Mouse (Mus musculus) thymus, postnatal 25 days (tissue): Measurements from ENCODE around the gene Phf14.
"Not testable (repeated sequence)": the region's sequence is repeated elsewhere in the genome, so short reads cannot be mapped to it uniquely, and the experiment has no call there.

Experiments used
- DNase-seq: peaks from one replicate; pipeline ENCODE4 v3.0.0; 2022

Phf14 gene

GRCm38 (mm10) chr6:11907269-11908032, at the start of gene Phf14, which contains the start of gene Ndufa4:
TSS of gene Phf14 (plus strand) at chr6:11907809.
TSS of gene Ndufa4 (minus strand) at chr6:11907497.
- DNase-seq = peak; percentile 87

GRCm38 (mm10) chr6:11875364-11875763, 32.2 kb upstream of the Phf14 start:
- not testable (repeated sequence) for DNase-seq

GRCm38 (mm10) chr6:11900809-11901310, 6.7 kb upstream of the Phf14 start:
- DNase-seq = no peak

- DNase-seq = no peak
Measured at GRCm38 (mm10) chr6:11906890-11907268, 730 bp upstream of the Phf14 start.

- peak; percentile 11 for DNase-seq
Measured at GRCm38 (mm10) chr6:11908170-11908569, 561 bp downstream of the Phf14 start.

GRCm38 (mm10) chr6:11925496-11926041, 18.0 kb downstream of the Phf14 start:
- peak; percentile 86 for DNase-seq

- DNase-seq = peak; percentile 55
Measured at GRCm38 (mm10) chr6:11926082-11926595, 18.5 kb downstream of the Phf14 start.

- no peak for DNase-seq
Measured at GRCm38 (mm10) chr6:11927485-11927884, 19.9 kb downstream of the Phf14 start.

GRCm38 (mm10) chr6:11933403-11933802, 25.8 kb downstream of the Phf14 start:
- DNase-seq = no peak

- DNase-seq = no peak
Measured at GRCm38 (mm10) chr6:11940895-11941294, 33.3 kb downstream of the Phf14 start.

GRCm38 (mm10) chr6:11942089-11942488, 34.5 kb downstream of the Phf14 start:
- no peak for DNase-seq

GRCm38 (mm10) chr6:11948100-11948499, 40.5 kb downstream of the Phf14 start:
- DNase-seq = no peak

- no peak for DNase-seq
Measured at GRCm38 (mm10) chr6:11960172-11960571, 52.6 kb downstream of the Phf14 start.

- no peak for DNase-seq
Measured at GRCm38 (mm10) chr6:11993782-11994181, 86.2 kb downstream of the Phf14 start.

- no peak for DNase-seq
Measured at GRCm38 (mm10) chr6:11998576-11998975, 91.0 kb downstream of the Phf14 start.

- DNase-seq = no peak
Measured at GRCm38 (mm10) chr6:11999506-11999905, 91.9 kb downstream of the Phf14 start.

GRCm38 (mm10) chr6:12005455-12005854, 97.8 kb downstream of the Phf14 start:
- DNase-seq = no peak

- DNase-seq = no peak
Measured at GRCm38 (mm10) chr6:12006001-12006400, 98.4 kb downstream of the Phf14 start.

GRCm38 (mm10) chr6:12012103-12012502, 104.5 kb downstream of the Phf14 start:
- DNase-seq = no peak

- DNase-seq = no peak
Measured at GRCm38 (mm10) chr6:12014035-12014434, 106.4 kb downstream of the Phf14 start.

GRCm38 (mm10) chr6:12014733-12015132, 107.1 kb downstream of the Phf14 start:
- no peak for DNase-seq

- no peak for DNase-seq
Measured at GRCm38 (mm10) chr6:12019736-12020135, 112.1 kb downstream of the Phf14 start.

GRCm38 (mm10) chr6:12020156-12020555, 112.5 kb downstream of the Phf14 start:
- DNase-seq = no peak

- no peak for DNase-seq
Measured at GRCm38 (mm10) chr6:12020738-12021137, 113.1 kb downstream of the Phf14 start.
